Mouse (Mus musculus) G1E-ER4 (cell line): ENCODE results near the gene Lrrc47. TPM values are rescaled to one million over a fixed set of nuclear protein-coding genes. Genes with fewer than 3 reads are reported as not detected.

ENCODE experiments used
- GATA1 ChIP-seq: IDR thresholded peaks from one replicate; pipeline ENCODE4 v1.8.0; 2012; ENCODE audit warnings: low read length, inconsistent platforms
- polyA plus RNA-seq: library from polyadenylated mRNA; stranded (reverse); fragments of >175 nt; gene quantifications from 2 replicates; pipeline ENCODE4 v1.2.3, GENCODE M21; 2012

Gene Lrrc47
- polyA plus RNA-seq, 1 experiment = 230 TPM

DNA sequence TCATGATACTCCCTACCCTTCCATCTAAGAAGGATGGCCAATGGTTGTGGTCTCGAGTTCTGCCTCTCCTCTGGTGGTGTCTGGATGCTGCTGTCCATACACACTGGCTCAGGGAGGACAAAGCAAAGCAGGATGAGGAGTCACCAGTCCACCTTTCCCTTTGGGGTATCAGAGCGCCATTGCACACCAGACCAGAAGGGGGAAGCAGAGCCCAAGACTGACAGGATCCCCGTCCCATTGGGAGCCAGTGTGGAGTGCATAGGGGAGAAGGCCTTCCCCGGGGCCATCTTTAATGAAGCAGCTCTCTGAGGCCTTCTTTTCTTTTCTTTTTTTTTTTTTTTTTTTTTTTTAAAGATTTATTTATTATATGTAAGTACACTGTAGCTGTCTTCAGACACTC is 41.5 kb downstream of the Lrrc47 start:
- TF ChIP-seq GATA1 = no peak

- no peak for TF ChIP-seq GATA1
These were observed 44.0 kb downstream of the Lrrc47 start for GRCm38 (mm10) chr4:154055482-154055881.

- TF ChIP-seq GATA1 = no peak
These were observed 44.5 kb downstream of the Lrrc47 start for GRCm38 (mm10) chr4:154056046-154056445.

DNA sequence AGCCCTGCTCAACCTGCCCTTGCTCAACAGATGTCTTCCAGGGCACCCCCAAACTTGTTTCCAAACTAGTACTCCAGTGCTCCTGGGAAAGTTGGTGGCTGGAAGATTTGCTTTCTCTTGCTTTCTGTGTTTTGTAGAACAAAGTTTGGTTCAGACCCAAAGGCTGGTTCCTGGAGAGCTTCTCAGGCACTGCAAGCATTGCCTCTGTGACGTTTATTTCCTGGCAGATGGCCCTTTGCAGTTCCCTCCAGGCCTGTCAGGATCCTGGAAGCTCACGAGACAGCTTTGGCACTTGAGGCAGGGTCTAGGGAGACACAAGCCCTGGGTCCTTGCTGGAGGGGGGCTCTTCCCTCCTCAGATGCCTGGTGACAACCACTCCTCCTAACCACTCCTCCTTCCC is 45.1 kb downstream of the Lrrc47 start:
- TF ChIP-seq GATA1 = no peak

- no peak for TF ChIP-seq GATA1
These were observed 46.2 kb downstream of the Lrrc47 start for GRCm38 (mm10) chr4:154057696-154058095.

GRCm38 (mm10) chr4:154064827-154065773 is 53.6 kb downstream of the Lrrc47 start:
- TF ChIP-seq GATA1 = no peak

DNA sequence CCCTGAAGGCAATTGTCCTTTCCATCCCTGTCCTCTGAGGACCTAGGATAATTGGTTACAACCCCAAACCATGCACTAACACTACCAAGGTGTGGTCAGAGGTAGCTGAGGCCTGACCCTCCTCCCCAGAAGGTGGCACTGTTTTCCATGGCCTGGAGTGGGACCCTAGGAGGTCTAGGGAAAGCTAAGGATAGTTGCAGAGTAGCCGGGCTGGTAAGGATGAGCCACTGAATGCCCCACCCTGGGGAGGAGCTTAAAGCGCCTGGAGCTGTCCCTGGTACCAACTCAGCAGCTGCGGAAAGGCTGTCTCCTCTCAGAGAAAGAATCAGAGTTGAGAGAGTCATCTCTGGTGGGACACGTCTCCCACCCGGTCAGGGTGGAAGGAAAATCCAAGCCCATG is 59.4 kb downstream of the Lrrc47 start:
- no peak for TF ChIP-seq GATA1

Other genes starting within 250 kb of the Lrrc47 start
- gene A430005L14Rik, start 54.5 kb upstream of the Lrrc47 start, polyA plus RNA-seq = 117 and 121 TPM in 2 replicates
- gene Dffb, start 36.6 kb upstream of the Lrrc47 start, polyA plus RNA-seq = 15.5 and 15.8 TPM in 2 replicates
- gene Cep104, start 36.5 kb upstream of the Lrrc47 start, polyA plus RNA-seq = 7.8 and 10.7 TPM in 2 replicates
- 84.0 and 144 TPM in 2 replicates for gene Smim1, start 14.5 kb downstream of the Lrrc47 start, polyA plus RNA-seq
- gene Ccdc27, start 30.9 kb downstream of the Lrrc47 start, polyA plus RNA-seq = not detected in 2 replicates
- 0.18 TPM in 1 of 2 replicates, not detected in the other for gene Trp73, start 128.5 kb downstream of the Lrrc47 start, polyA plus RNA-seq
- gene Wrap73, start 130.6 kb downstream of the Lrrc47 start, polyA plus RNA-seq = 17.5 and 23.0 TPM in 2 replicates
- 80.5 and 100 TPM in 2 replicates for gene Tprgl, start 148.9 kb downstream of the Lrrc47 start, polyA plus RNA-seq
- 0.03 and 0.05 TPM in 2 replicates for gene Megf6, start 159.0 kb downstream of the Lrrc47 start, polyA plus RNA-seq